Mouse (Mus musculus): ENCODE results near the gene Stpg4. TPM values are rescaled to one million over a fixed set of nuclear protein-coding genes. Genes with fewer than 3 reads are reported as not detected.

Gene Stpg4
- total and polyA plus RNA-seq, 2 experiments from 2014 or later: not detected

DNA sequence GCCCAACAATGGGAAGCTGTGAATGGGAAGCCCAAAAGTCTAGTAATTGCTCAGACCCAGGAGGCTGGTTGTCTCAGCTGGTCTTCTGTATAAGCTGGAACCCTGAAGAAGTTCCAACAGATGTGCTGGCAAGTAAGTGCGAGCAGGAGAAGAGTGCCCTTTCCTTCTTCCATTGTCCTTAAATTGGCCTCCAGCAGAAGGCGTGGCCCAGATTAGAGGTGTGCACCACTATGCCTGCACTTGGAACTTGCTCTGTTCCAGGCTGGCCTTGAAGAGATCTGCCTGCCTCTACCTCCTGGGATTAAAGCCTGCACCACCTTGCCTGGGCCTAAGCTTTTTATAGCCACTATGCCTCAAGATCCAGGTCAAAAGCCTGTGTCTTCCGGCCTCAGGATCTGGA is 26.6 kb upstream of the Stpg4 start:
- no peak for DNase-seq (ENCODE audit: low spot score)
- Histone ChIP-seq H3K9me3 (replicated peaks; ENCODE audit: control insufficient read depth, low read length) (no peaks in the 10 kb centered on the region), H3K27ac (ENCODE audit: low read depth) (no peak overlapping the region), H3K36me3 (replicated peaks; ENCODE audit: control insufficient read depth, insufficient read depth, low read length) (no peaks in the 10 kb centered on the region), H3K4me3 (ENCODE audit: low read depth, low read length) (no peak overlapping the region), H3K4me1 (ENCODE audit: control insufficient read depth, insufficient read depth) (peaks cover 5% of the 10 kb centered on the region), H3K9ac (replicated peaks; ENCODE audit: low read depth, low read length) (no peak overlapping the region), H3K4me2 (ENCODE audit: low read depth, low read length) (no peak overlapping the region), H3K27me3 (ENCODE audit: control insufficient read depth, insufficient read depth, low read length) (no peaks in the 10 kb centered on the region)
- 76% methylated on average over 3 of the region's 3 CpGs for WGBS
- TF ChIP-seq CTCF (IDR thresholded peaks at IDR 0.05; ENCODE audit: low read depth) (no peak), EP300 (IDR thresholded peaks at IDR 0.05; ENCODE audit: low read depth) (no peak)
- ATAC-seq (ENCODE audit: insufficient read depth, low read depth): no peak

DNA sequence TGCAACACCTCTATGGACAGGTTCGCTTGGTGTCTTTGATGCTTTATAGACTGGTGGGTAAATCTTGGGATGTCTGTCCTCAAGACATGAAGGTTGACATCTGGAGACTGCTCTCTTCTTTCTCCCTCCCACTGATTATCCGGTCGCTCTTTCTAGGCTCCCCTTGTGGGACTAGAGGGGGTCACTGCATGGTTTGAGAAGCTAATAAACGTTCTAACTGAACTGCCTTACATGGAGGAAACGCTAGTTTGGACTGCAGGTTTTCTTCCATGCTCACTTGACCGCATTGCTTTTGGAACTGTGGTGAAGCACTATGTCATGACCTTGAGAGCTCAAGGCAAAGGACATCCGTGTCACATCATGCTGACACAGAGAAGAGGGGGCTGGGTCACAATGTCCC is 25.8 kb upstream of the Stpg4 start:
- ATAC-seq (ENCODE audit: insufficient read depth, low read depth) (no peak; the same call in 1 of the 2 replicates), DNase-seq (ENCODE audit: low spot score) (no peak)
- WGBS: 68% methylated on average over 7 of the region's 7 CpGs
- Histone ChIP-seq H3K27me3 (ENCODE audit: control insufficient read depth, insufficient read depth, low read length) (no peaks in the 10 kb centered on the region), H3K9me3 (replicated peaks; ENCODE audit: control insufficient read depth, low read length) (no peaks in the 10 kb centered on the region), H3K36me3 (replicated peaks; ENCODE audit: control insufficient read depth, insufficient read depth, low read length) (no peaks in the 10 kb centered on the region), H3K4me2 (ENCODE audit: low read depth, low read length) (no peak overlapping the region), H3K27ac (ENCODE audit: low read depth) (no peak overlapping the region), H3K4me1 (ENCODE audit: control insufficient read depth, insufficient read depth) (no peaks in the 10 kb centered on the region; the same call in 1 of the 2 replicates), H3K4me3 (ENCODE audit: low read depth, low read length) (no peak overlapping the region), H3K9ac (replicated peaks; ENCODE audit: low read depth, low read length) (no peak overlapping the region)
- TF ChIP-seq EP300 (IDR thresholded peaks at IDR 0.05; ENCODE audit: low read depth) (no peak), CTCF (IDR thresholded peaks at IDR 0.05; ENCODE audit: low read depth) (no peak)

DNA sequence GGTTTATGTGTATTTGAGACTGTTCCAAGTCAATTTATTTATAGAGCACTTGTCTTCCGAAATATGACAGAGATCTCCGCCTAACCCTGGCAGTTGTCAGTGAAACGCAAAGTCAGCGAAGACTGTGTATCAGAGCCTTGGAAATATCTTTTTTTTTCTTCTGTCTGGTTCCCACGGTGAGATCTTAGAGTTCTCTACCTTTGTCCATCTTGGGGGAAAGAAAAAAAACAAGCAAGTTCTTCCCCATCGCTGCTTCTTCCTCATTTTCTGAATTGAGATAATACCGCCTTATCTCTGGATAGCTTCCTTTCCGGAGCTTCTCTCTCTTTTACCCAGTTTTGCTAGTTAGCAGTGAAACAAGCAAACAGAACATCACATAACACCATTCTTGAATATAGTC is 21.3 kb upstream of the Stpg4 start:
- Histone ChIP-seq H3K27ac (ENCODE audit: low read depth) (no peak overlapping the region), H3K4me1 (ENCODE audit: control insufficient read depth, insufficient read depth) (peaks cover 11% of the 10 kb centered on the region; the same call in 1 of the 2 replicates), H3K4me3 (ENCODE audit: low read depth, low read length) (no peak overlapping the region), H3K9ac (replicated peaks; ENCODE audit: low read depth, low read length) (no peak overlapping the region), H3K9me3 (replicated peaks; ENCODE audit: control insufficient read depth, low read length) (no peaks in the 10 kb centered on the region), H3K4me2 (ENCODE audit: low read depth, low read length) (no peak overlapping the region), H3K27me3 (ENCODE audit: control insufficient read depth, insufficient read depth, low read length) (no peaks in the 10 kb centered on the region), H3K36me3 (replicated peaks; ENCODE audit: control insufficient read depth, insufficient read depth, low read length) (no peaks in the 10 kb centered on the region)
- ATAC-seq (ENCODE audit: insufficient read depth, low read depth) (no peak), DNase-seq (ENCODE audit: low spot score) (no peak)
- TF ChIP-seq CTCF (IDR thresholded peaks at IDR 0.05; ENCODE audit: low read depth) (no peak), EP300 (IDR thresholded peaks at IDR 0.05; ENCODE audit: low read depth) (no peak)
- WGBS: 37% methylated on average over 8 of the region's 8 CpGs

DNA sequence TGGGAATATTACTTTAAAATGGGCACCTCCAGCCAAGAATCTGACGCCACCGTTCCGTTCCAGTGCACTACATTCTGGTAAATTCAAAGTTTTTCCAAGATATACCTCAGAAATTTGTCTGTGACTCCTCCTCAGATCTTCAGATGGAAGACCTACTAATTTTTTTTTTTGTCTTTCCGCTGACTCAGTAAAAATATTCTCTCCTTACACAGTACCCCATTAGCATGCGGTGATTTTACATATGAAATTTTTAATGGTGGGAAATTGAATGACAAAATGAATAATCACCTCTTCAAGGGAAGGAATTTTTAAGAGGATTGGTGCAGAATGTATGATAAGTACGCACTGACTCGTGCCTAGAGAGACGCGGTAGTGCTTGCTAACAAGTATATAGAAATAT is 20.8 kb upstream of the Stpg4 start:
- Histone ChIP-seq H3K9me3 (replicated peaks; ENCODE audit: control insufficient read depth, low read length) (no peaks in the 10 kb centered on the region), H3K27ac (ENCODE audit: low read depth) (no peak overlapping the region), H3K4me3 (ENCODE audit: low read depth, low read length) (no peak overlapping the region), H3K36me3 (replicated peaks; ENCODE audit: control insufficient read depth, insufficient read depth, low read length) (no peaks in the 10 kb centered on the region), H3K9ac (replicated peaks; ENCODE audit: low read depth, low read length) (no peak overlapping the region), H3K4me2 (ENCODE audit: low read depth, low read length) (no peak overlapping the region), H3K27me3 (ENCODE audit: control insufficient read depth, insufficient read depth, low read length) (no peaks in the 10 kb centered on the region), H3K4me1 (ENCODE audit: control insufficient read depth, insufficient read depth) (peaks cover 17% of the 10 kb centered on the region)
- DNase-seq (ENCODE audit: low spot score): no peak
- TF ChIP-seq CTCF (IDR thresholded peaks at IDR 0.05; ENCODE audit: low read depth) (no peak), EP300 (IDR thresholded peaks at IDR 0.05; ENCODE audit: low read depth) (no peak)
- no peak for ATAC-seq (ENCODE audit: insufficient read depth, low read depth)
- WGBS: 86% methylated on average over 9 of the region's 9 CpGs

DNA sequence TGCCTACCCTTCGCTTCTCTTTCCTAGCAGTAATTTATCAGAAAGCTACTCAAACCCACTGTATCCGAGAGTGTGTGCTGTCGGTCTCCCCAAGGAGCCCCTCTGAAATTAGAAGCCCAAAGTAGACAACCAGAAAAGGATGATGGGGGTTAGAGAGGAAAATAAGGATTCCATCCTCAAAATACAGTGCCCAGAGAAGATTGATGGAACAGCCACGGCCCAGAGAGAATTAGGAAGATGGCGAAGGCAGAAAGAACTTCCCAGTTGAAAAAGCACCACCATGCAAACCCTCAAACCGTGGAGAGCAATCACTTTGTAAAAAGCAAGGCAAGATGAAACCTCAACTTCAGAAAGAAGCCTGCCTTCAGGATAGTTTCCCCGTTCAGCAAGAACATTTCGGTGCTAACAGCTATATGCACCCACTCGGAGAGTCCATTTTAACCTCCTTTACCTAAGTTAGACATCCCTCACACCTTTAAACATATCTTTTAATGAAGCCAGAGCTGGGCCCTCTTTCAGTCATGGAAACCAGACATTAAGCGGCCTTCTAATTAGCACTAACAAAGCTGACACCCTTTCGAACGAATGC is 20.2 kb upstream of the Stpg4 start:
- 60% methylated on average over 12 of the region's 12 CpGs for WGBS
- H3K36me3 ChIP-seq (replicated peaks; ENCODE audit: control insufficient read depth, insufficient read depth, low read length): no peaks in the 10 kb centered on the region
- DNase-seq (ENCODE audit: low spot score) (no peak), ATAC-seq (ENCODE audit: insufficient read depth, low read depth) (no peak)
- peak overlapping the region; percentile 72 for H3K4me2 ChIP-seq (ENCODE audit: low read depth, low read length)
- H3K4me1 ChIP-seq (ENCODE audit: control insufficient read depth, insufficient read depth): peaks cover 22% of the 10 kb centered on the region
- H3K4me3 ChIP-seq (ENCODE audit: low read depth, low read length): peak overlapping the region; percentile 94
- no peaks in the 10 kb centered on the region for H3K9me3 ChIP-seq (replicated peaks; ENCODE audit: control insufficient read depth, low read length)
- no peaks in the 10 kb centered on the region for H3K27me3 ChIP-seq (ENCODE audit: control insufficient read depth, insufficient read depth, low read length)
- H3K9ac ChIP-seq (replicated peaks; ENCODE audit: low read depth, low read length): peak overlapping the region; percentile 98
- no peak for TF ChIP-seq CTCF (IDR thresholded peaks at IDR 0.05; ENCODE audit: low read depth)
- no peak for TF ChIP-seq EP300 (IDR thresholded peaks at IDR 0.05; ENCODE audit: low read depth)
- H3K27ac ChIP-seq (ENCODE audit: low read depth): peak overlapping the region; percentile 97
